Mouse (Mus musculus) gastrocnemius, postnatal 4 days (tissue): ENCODE measurements at regions not wholly inside any gene's neighbourhood (a gene's known extent, or its start where the extent isn't known, plus 50 kb on each side); places are given as distances from the start of the nearest gene placed in this dataset.

ENCODE experiments used
- DNase-seq, 2 experiments: peaks; one replicate each; pipeline ENCODE4 v3.0.0; 2021 to 2022; ENCODE audit warnings: low spot score in 2 of 2, mixed read lengths in 2 of 2

- DNase-seq, result no peak
Observed at GRCm38 (mm10) chr4:154726636-154727045, 59.0 kb upstream of the Actrt2 start.

- no peak for DNase-seq
Observed at GRCm38 (mm10) chr4:154727945-154728344, 60.3 kb upstream of the Actrt2 start.

GRCm38 (mm10) chr4:154730646-154731045 lies 63.0 kb upstream of the Actrt2 start:
- no peak for DNase-seq

DNA sequence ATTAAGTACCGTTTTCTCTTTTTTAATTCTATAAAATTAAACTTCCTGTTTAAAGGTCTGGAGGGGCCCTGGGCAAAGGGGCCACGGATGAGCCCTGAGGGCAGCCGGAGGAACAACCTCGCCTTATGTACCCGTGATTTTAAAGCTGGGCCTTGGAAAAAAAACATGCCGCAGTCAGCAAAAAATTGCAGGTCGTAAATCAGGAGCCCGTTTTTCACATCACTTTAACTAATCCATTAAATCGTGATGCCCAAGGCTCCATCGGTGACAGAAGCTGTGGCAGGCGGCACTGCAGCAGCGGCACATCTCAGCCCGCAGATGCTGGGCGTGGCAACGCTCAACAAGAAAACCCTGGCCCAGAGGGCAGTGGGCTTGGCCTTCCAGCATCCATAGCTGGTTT lies 63.7 kb upstream of the Actrt2 start:
- no peak for DNase-seq

DNA sequence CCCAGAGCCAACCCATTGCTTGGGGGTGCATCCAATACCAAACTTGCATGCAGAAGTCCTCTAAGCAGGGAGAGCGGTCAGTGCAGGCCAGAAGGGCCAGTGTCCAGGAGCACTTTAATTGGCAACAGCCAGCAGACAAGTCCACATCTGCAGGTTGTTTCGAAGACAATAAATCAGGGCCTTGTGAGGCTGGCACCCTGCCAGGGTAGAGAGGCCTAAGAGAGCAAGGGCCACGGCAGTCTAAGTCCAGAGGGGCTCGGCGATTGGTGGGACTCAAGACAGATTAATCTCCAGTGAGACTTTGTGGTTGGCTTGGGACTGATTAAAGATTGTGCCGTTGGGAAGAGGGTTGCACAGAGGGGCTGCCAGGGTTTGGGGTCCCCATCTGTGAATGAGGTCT lies 68.4 kb upstream of the Actrt2 start:
- DNase-seq, result no peak

DNA sequence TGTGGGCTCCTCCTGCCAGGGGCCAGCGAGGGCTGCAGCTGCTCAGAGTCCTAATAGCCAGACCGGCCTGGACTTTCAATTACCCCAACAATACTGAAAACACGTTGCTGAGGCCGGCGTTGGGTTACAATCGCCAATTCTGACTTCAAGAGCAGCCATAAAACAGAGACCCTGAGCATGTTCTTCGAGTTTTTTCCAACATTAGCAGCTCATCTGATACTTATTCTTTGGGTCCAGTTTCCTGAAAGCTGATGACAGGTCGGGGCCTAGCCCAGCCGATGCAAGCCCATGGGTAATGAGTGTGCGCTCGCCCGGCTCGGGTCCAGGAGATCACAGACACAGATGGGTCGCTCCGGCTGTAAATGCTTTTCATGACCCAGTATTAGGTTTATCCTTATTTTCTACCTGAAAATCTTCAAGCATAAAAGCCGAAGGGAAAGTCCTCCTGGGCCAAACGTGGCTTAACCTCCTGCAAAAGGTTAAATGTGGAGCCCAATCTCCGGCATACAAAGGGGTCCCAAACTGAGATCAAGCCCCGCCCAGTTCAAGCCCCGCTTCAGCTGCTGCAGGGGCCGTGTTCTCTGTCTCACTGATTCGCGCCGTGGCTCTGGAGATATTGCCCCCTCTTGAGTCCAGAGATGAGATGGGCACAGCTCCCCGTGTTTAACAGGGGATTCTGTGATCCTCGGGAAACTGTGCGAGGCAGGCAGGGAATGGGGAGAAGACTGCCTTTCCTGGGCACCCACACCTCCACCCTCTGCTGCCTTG lies 73.6 kb upstream of the Actrt2 start:
- no peak for DNase-seq

DNA sequence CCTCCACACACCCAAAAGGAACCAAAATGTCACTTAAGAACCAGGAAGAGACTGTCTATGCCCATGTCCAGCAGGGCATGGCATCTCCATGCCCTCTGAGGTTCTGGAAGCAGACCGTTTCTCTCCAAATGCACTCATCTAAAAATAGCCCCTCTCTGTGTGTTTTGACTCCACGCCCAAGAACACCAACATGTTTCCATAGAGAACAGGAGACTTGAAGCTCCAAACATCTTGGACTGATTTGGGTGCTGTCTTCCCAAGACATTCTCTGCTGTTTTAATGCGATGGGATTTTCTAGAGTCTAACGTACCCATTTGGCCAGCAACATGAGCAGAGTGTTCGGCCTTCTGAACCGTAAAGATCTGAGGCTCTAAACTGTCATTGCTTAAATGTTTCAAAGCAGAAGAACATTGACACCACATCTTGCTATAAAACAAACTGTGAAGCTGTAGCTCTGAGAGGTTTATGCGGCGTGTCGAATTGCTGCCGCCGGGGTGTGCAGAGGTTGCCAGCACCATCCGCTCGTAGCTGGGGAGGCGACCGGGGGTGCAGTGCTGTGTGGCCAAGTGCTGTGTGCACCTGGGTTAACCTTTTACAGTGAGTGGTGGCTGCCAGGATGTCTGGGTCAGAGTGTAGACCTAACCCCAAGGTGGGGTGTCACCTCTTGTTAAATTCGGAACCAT lies 78.8 kb upstream of the Actrt2 start:
- DNase-seq, result no peak

GRCm38 (mm10) chr4:154747006-154747343 lies 79.3 kb upstream of the Actrt2 start:
- no peak for DNase-seq

GRCm38 (mm10) chr4:154749160-154749559 lies 81.5 kb upstream of the Actrt2 start:
- no peak for DNase-seq

- no peak for DNase-seq
Observed at GRCm38 (mm10) chr4:154749996-154750395, 82.3 kb upstream of the Actrt2 start.

DNA sequence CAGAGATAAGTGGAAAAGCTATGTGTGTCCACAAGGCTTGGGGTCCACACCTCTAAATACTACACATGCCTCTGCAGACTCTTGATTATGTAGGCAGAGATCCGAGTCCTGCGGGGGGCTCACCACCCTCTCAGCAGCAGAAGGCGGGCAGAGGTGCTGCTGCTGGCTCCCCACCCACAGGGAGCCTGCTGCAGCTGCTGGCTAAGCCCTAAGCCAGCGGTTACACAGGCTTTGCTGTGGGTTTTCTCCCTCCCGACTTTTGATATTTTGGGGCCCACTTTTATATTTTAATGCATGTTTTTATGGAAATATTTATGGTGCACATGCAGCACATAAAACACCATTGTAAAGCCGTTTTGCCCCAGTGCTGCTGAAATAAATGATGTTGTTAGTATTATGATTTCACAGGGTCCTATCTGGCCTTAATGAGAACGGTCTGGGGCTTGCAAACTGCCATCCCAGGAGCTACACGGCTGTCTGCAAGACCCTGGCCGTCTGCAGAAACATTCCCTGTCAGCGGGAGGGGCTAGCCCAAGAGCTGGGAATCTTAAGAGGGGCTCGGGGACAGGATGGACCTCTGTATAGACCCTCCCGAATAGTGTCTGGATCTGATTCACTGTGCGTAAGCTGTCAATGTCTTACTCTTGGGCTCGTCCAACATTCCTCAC lies 82.9 kb upstream of the Actrt2 start:
- DNase-seq, result no peak

GRCm38 (mm10) chr4:154754445-154754844 lies 82.8 kb upstream of the Ttc34 start:
- no peak for DNase-seq

DNA sequence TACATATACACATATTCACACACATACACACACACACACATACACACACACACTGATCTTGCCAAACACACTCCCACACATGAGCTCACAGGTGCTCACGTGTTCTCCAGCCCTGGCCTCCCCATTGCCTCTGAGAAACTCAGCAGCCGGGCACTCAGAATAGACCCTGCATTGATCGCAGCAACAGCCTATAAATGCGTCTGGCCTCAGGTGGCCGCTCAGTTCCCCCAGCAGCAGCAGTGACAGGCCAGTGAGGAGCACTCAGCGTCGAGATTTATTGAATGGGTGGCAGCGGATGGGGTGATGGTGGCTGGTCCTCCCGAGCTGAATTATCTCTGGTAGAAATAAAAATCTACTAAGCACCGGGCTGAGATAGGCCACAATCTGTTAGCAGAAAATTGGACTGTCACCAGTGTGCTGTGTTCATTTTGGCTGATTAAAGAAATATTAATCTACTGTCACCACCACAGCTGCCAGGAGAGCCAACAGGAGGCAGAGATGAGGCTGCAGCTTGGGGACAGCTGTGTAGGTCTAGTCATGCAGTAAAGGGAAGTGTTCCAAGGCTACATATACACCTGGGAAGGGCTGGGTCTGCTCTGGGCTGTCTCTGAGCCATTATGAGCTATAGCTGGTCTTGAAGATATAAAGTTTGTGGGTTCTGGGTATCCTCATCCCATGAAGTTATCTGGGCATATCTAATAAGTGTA lies 80.4 kb upstream of the Ttc34 start:
- DNase-seq, result no peak

- DNase-seq, result no peak
Observed at GRCm38 (mm10) chr4:154759881-154760280, 77.4 kb upstream of the Ttc34 start.

DNA sequence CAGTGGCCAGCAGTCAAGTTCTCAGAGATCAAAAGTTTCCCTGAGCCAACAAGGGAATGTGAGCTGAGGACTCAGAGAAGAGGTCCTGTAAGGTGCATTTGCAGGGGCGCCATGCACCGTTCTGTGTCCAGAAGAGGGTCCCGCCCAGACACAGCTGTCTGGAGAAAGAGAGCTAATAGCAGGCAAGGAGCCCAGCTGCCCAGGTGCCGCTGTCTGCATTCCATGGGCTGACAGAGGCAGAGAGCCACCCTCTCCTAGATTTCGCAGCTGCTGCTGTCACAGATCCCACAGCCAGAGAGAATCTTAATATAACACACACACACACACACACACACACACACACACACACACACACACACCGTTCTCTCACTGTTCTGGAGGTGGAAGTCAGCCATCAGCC lies 73.0 kb upstream of the Ttc34 start:
- DNase-seq, result peak in 1 of 2 experiments; percentile 53

GRCm38 (mm10) chr4:154766158-154766557 lies 71.1 kb upstream of the Ttc34 start:
- no peak for DNase-seq

- DNase-seq, result no peak
Observed at GRCm38 (mm10) chr4:154771330-154772076, 65.8 kb upstream of the Ttc34 start.

GRCm38 (mm10) chr4:154772077-154772462 lies 65.2 kb upstream of the Ttc34 start:
- no peak for DNase-seq

DNA sequence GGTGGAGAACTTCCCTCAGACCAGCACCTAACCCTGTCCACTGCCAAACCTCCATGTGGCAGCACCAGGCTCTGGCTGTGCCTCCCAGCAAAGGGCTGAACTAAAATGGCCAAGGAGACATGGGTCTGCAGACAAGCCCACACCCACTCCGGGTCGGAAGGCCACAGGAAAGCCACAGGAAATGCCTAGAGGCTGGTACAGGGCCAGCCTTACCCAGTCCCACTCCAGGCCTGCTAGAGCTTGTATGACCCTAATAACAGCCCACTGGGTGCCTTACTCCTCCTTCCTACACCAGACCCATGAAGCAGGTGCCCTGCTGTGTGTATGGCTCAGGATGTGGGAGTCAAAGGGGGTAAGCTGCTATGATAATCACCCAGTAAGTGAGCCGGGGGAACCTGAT lies 63.4 kb upstream of the Ttc34 start:
- DNase-seq, result no peak

- DNase-seq, result no peak
Observed at GRCm38 (mm10) chr4:154774332-154774731, 62.9 kb upstream of the Ttc34 start.

DNA sequence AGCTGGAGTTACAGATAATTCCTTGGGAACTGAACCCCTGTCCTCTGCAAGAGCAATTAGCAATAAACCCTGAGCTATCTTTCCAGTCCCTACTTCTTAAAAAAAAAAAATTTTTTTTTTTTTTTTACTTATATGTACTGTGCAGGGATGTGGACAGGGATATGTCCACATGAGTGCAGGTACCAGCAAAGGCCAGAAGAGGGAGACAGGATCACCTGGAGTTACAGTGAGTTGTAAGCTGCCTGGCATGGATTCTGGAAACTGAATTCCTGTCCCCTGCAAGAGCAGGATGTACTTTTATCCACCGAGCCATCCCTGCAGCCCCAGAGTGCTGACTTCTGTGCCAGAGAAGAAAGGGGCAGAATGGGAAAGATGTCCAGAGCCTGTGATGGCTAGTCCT lies 58.4 kb upstream of the Ttc34 start:
- no peak for DNase-seq
